Mouse (Mus musculus) heart, embryonic 10.5 days (tissue): ENCODE results near the gene Eloa. TPM values are rescaled to one million over a fixed set of nuclear protein-coding genes. Genes with fewer than 3 reads are reported as not detected.

ENCODE experiments used
- DNase-seq: peaks from one replicate; pipeline ENCODE4 v3.0.0-alpha.2; 2017; ENCODE audit warnings: low spot score
- H3K27ac ChIP-seq: fragments of 300-500 bp; sonication (generic); 2 replicates; pipeline ENCODE4 v1.5.1; 2016; ENCODE audit warnings: mild to moderate bottlenecking
- H3K27me3 ChIP-seq: fragments of 300-500 bp; sonication (generic); 2 replicates; pipeline ENCODE4 v1.6.1; 2016; ENCODE audit warnings: mild to moderate bottlenecking; ENCODE audit not compliant: poor library complexity, insufficient read depth, severe bottlenecking
- H3K36me3 ChIP-seq: fragments of 300-500 bp; sonication (generic); 2 replicates; pipeline ENCODE4 v1.6.1; 2016; ENCODE audit warnings: mild to moderate bottlenecking, moderate library complexity
- H3K4me1 ChIP-seq: fragments of 300-500 bp; sonication (generic); 2 replicates; pipeline ENCODE4 v1.6.1; 2016; ENCODE audit warnings: mild to moderate bottlenecking
- H3K4me3 ChIP-seq: fragments of 300-500 bp; sonication (generic); 2 replicates; pipeline ENCODE4 v1.5.1; 2016; ENCODE audit warnings: mild to moderate bottlenecking, moderate library complexity
- H3K9me3 ChIP-seq: fragments of 300-500 bp; sonication (generic); 2 replicates; pipeline ENCODE4 v1.6.1; 2016; ENCODE audit warnings: mild to moderate bottlenecking, moderate library complexity
- WGBS: fragments of 180-500 bp; shearing (Covaris S2); methylation state at CpG from one replicate; pipeline ENCODE4 v1.1.7; 2016; 5-methylcytosine and 5-hydroxymethylcytosine counted together
- polyA plus RNA-seq: library from polyadenylated mRNA; unstranded; fragments of >200 nt; fragmentation: Nextera tagmentation; extraction: Ambion mirVana; gene quantifications from 2 replicates; pipeline ENCODE4 v1.2.1, GENCODE M21; 2016

Eloa gene
- polyA plus RNA-seq, 1 experiment from 2014 or later = 35.6 TPM

- Histone ChIP-seq H3K4me1 (peaks cover 4% of the 10 kb centered on the region; the same call in 1 of the 2 replicates), H3K27me3 (no peaks in the 10 kb centered on the region), H3K27ac (no peak overlapping the region), H3K9me3 (peaks cover 5% of the 10 kb centered on the region; the same call in 1 of the 2 replicates), H3K36me3 (peaks cover 71% of the 10 kb centered on the region), H3K4me3 (no peak overlapping the region)
- WGBS = 84% methylated on average over 9 of the region's 9 CpGs
- DNase-seq = no peak
Observed at GRCm38 (mm10) chr4:135955886-135956285, 65.7 kb downstream of the Eloa start.

GRCm38 (mm10) chr4:135954241-135954640 lies 67.3 kb downstream of the Eloa start:
- peaks cover 58% of the 10 kb centered on the region for H3K36me3 ChIP-seq
- no peak overlapping the region for H3K27ac ChIP-seq
- WGBS = 12% methylated on average over 2 of the region's 2 CpGs
- H3K4me1 ChIP-seq = peaks cover 10% of the 10 kb centered on the region
- no peak overlapping the region for H3K4me3 ChIP-seq
- no peak for DNase-seq
- H3K9me3 ChIP-seq = peaks cover 5% of the 10 kb centered on the region; the same call in 1 of the 2 replicates
- H3K27me3 ChIP-seq = no peaks in the 10 kb centered on the region

Other genes with a start within 250 kb of the Eloa start
- 188 and 227 TPM in 2 replicates for gene Srsf10, start 166.0 kb downstream of the Eloa start, polyA plus RNA-seq
- gene Pnrc2, start 147.9 kb downstream of the Eloa start, polyA plus RNA-seq = 121 and 150 TPM in 2 replicates
- 0.60 and 1.4 TPM in 2 replicates for gene Cnr2, start 126.4 kb downstream of the Eloa start, polyA plus RNA-seq
- 44.2 and 51.2 TPM in 2 replicates for gene Fuca1, start 101.0 kb downstream of the Eloa start, polyA plus RNA-seq
- gene Hmgcl, start 75.3 kb downstream of the Eloa start, polyA plus RNA-seq = 67.5 and 77.1 TPM in 2 replicates
- gene Gale, start 58.0 kb downstream of the Eloa start, polyA plus RNA-seq = 46.0 and 48.0 TPM in 2 replicates
- gene Lypla2, start 49.1 kb downstream of the Eloa start, polyA plus RNA-seq = 105 and 134 TPM in 2 replicates
- gene Pithd1, start 34.5 kb downstream of the Eloa start, polyA plus RNA-seq = 50.8 and 67.8 TPM in 2 replicates
- gene Rpl11, start 31.7 kb upstream of the Eloa start, polyA plus RNA-seq = 336 and 390 TPM in 2 replicates
- gene Id3, start 121.7 kb upstream of the Eloa start, polyA plus RNA-seq = 324 and 492 TPM in 2 replicates
- 6.3 and 6.6 TPM in 2 replicates for gene E2f2, start 150.6 kb upstream of the Eloa start, polyA plus RNA-seq
- 3.4 and 3.7 TPM in 2 replicates for gene Asap3, start 184.6 kb upstream of the Eloa start, polyA plus RNA-seq
- 35.6 and 47.2 TPM in 2 replicates for gene Tcea3, start 226.0 kb upstream of the Eloa start, polyA plus RNA-seq